Mouse (Mus musculus): ENCODE data around the gene Clk2.

Clk2 gene

GRCm38 (mm10) chr3:89226361-89226760 lies 61.8 kb downstream of the Clk2 start:
- DNase-seq, result no peak
